In the genomic region with DNA sequence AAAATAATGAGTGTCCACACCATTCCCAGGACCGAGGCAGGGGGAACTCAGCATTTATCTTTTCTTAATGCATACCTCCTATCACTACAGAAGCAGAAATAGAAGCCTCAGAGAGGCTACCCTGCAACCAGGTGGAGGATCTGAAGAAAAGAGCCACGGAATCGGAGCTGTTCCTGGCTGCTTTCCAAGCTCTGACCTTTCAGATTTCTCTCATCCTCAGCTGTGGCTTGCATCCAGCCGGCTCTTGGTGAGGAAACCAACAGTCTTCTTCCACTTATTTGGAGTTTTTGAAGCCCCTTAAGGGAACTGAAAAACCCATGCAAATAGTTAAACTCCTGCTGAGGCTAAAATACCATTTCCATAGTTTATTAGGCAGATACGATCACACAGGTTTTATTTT, we compare ENCODE assay signal across 20 mouse cellular contexts.
DNase-seq lines count a peak whose midpoint lies in the region; ATAC-seq lines count a peak whose summit lies in the region.
"Had no signal": no experiment of that assay in that cellular context is flagged by ENCODE, and none has a peak within 500 bp of the region (broad histone marks: within the 10 kb centered on the region; RNA-seq: fewer than 3 reads in every experiment).

No protein-coding gene starts in this region.

- no peak overlapping the region for H3K4me3 ChIP-seq in intestine, embryonic 15.5 days (replicated peaks)
- H3K4me3 ChIP-seq: embryonic facial prominence, embryonic 12.5 days; limb, embryonic 15.5 days; midbrain, embryonic 12.5 days; stomach, embryonic 15.5 days had no signal

- DNase-seq in layer of hippocampus, adult 11-12 months (ENCODE audit: low spot score), result peak; percentile 9
- no peak for DNase-seq in layer of hippocampus, adult 9-11 months
- peak; percentile 11 for DNase-seq in right cerebral cortex, postnatal 14 days
- DNase-seq in right cerebral cortex, adult 18-20 months, result no peak
- DNase-seq in cerebellum, adult 18-20 months, result peak; percentile 62 to 70
- DNase-seq in cerebellum, postnatal 36 days, result peak; percentile 72 to 81
- DNase-seq: adrenal gland, postnatal 25 days; kidney, adult 11 months; kidney, postnatal 36 days; liver, postnatal 0 days; thymus, postnatal 36 days had no signal

- no peak overlapping the region for H3K27ac ChIP-seq in intestine, embryonic 15.5 days
- H3K27ac ChIP-seq: embryonic facial prominence, embryonic 12.5 days; hindbrain, embryonic 14.5 days; limb, embryonic 15.5 days; macrophage; midbrain, embryonic 12.5 days; stomach, embryonic 15.5 days had no signal

- H3K4me1 ChIP-seq in intestine, embryonic 15.5 days (replicated peaks), result no peaks in the 10 kb centered on the region
- H3K4me1 ChIP-seq: embryonic facial prominence, embryonic 12.5 days; midbrain, embryonic 12.5 days; stomach, embryonic 15.5 days had no signal

- H3K36me3 ChIP-seq in intestine, embryonic 15.5 days, result no peaks in the 10 kb centered on the region
- H3K36me3 ChIP-seq: embryonic facial prominence, embryonic 12.5 days; limb, embryonic 15.5 days; midbrain, embryonic 12.5 days; stomach, embryonic 15.5 days had no signal

- no peak overlapping the region for H3K9ac ChIP-seq in intestine, embryonic 15.5 days
- H3K9ac ChIP-seq: embryonic facial prominence, embryonic 12.5 days; hindbrain, embryonic 14.5 days; limb, embryonic 15.5 days; liver, postnatal 0 days; midbrain, embryonic 12.5 days; stomach, embryonic 15.5 days had no signal

- no peaks in the 10 kb centered on the region for H3K27me3 ChIP-seq in intestine, embryonic 15.5 days (replicated peaks)
- H3K27me3 ChIP-seq: embryonic facial prominence, embryonic 12.5 days; limb, embryonic 15.5 days; midbrain, embryonic 12.5 days; stomach, embryonic 15.5 days had no signal

- no peak overlapping the region for H3K4me2 ChIP-seq in intestine, embryonic 15.5 days (replicated peaks)
- H3K4me2 ChIP-seq: embryonic facial prominence, embryonic 12.5 days; hindbrain, embryonic 14.5 days; limb, embryonic 15.5 days; midbrain, embryonic 12.5 days; stomach, embryonic 15.5 days had no signal

- no peaks in the 10 kb centered on the region for H3K9me3 ChIP-seq in intestine, embryonic 15.5 days
- H3K9me3 ChIP-seq: embryonic facial prominence, embryonic 12.5 days; limb, embryonic 15.5 days; midbrain, embryonic 12.5 days; stomach, embryonic 15.5 days had no signal

- no peak for ATAC-seq in intestine, embryonic 15.5 days
- ATAC-seq in frontal cortex, adult (ENCODE audit: low TSS enrichment), result no peak
- ATAC-seq: CD4-positive, CD25-positive, alpha-beta regulatory T cell, adult 4 months; liver, postnatal 0 days had no signal

- 45% methylated on average over 5 of the region's 5 CpGs for whole genome bisulfite sequencing in intestine, embryonic 15.5 days

Comparison
In these comparisons a context has a peak if more than half of its experiments do, and no peak if none do; other contexts are left out.
1. DNase-seq: peak in layer of hippocampus, adult 11-12 months (single experiment), right cerebral cortex, postnatal 14 days (single experiment), cerebellum, adult 18-20 months (2 of 2) and cerebellum, postnatal 36 days (2 of 2); none in layer of hippocampus, adult 9-11 months (single experiment) and right cerebral cortex, adult 18-20 months (single experiment).